Mouse (Mus musculus) heart, postnatal 0 days (tissue): Measurements from ENCODE around the gene Dhdh.

Source experiments
- CTCF ChIP-seq: IDR thresholded peaks from 2 replicates; pipeline ENCODE4 v1.5.1; 2016; ENCODE audit warnings: antibody characterized with exemption, control low read depth, low read depth
- EP300 ChIP-seq: IDR thresholded peaks from 2 replicates; pipeline ENCODE4 v1.6.1; 2016; ENCODE audit warnings: antibody characterized with exemption, low read depth

GRCm38 (mm10) chr7:45465549-45465948, 23.1 kb downstream of the Dhdh start:
- no peak for TF ChIP-seq CTCF
- no peak for TF ChIP-seq EP300
